Mouse (Mus musculus) intestine, postnatal 0 days (tissue): ENCODE results near the gene Adamts2. TPM values are rescaled to one million over a fixed set of nuclear protein-coding genes. Genes with fewer than 3 reads are reported as not detected.

Experiments
- ATAC-seq: fragments of 200-750 bp; cut with Nextera tagmentation; 2 replicates; pipeline ENCODE4 v1.8.0; 2017; ENCODE audit warnings: mild to moderate bottlenecking, moderate TSS enrichment, moderate library complexity
- H3K27ac ChIP-seq: fragments of 300-500 bp; sonication (generic); 2 replicates; pipeline ENCODE4 v1.5.1; 2014; ENCODE audit warnings: mild to moderate bottlenecking, low read depth, low read length, moderate library complexity
- H3K27me3 ChIP-seq: fragments of 300-500 bp; sonication (generic); replicated peaks from 2 replicates; pipeline ENCODE4 v1.6.1; 2014; ENCODE audit warnings: low read length, mixed read lengths; ENCODE audit not compliant: control insufficient read depth, insufficient read depth
- H3K36me3 ChIP-seq: fragments of 300-500 bp; sonication (generic); 2 replicates; pipeline ENCODE4 v1.6.1; 2014; ENCODE audit warnings: mild to moderate bottlenecking, moderate library complexity; ENCODE audit not compliant: control insufficient read depth, insufficient read depth
- H3K4me1 ChIP-seq: fragments of 300-500 bp; sonication (generic); replicated peaks from 2 replicates; pipeline ENCODE4 v1.6.1; 2014; ENCODE audit warnings: antibody characterized with exemption, low read length, mixed read lengths; ENCODE audit not compliant: control insufficient read depth, insufficient read depth
- H3K4me2 ChIP-seq: fragments of 300-500 bp; sonication (generic); replicated peaks from 2 replicates; pipeline ENCODE4 v1.6.1; 2014; ENCODE audit warnings: low read depth, mild to moderate bottlenecking, moderate library complexity
- H3K4me3 ChIP-seq: fragments of 300-500 bp; sonication (generic); 2 replicates; pipeline ENCODE4 v1.5.1; 2014; ENCODE audit warnings: low read depth, low read length
- H3K9ac ChIP-seq: fragments of 300-500 bp; sonication (generic); 2 replicates; pipeline ENCODE4 v1.6.1; 2014; ENCODE audit warnings: mild to moderate bottlenecking, low read depth, low read length
- H3K9me3 ChIP-seq: fragments of 300-500 bp; sonication (generic); 2 replicates; pipeline ENCODE4 v1.6.1; 2016; ENCODE audit warnings: mixed run types; ENCODE audit not compliant: control insufficient read depth
- CTCF ChIP-seq: sonication (generic); IDR thresholded peaks from 2 replicates; pipeline ENCODE4 v1.5.1; 2016; ENCODE audit warnings: low read depth, mild to moderate bottlenecking, control low read depth, antibody characterized with exemption, moderate library complexity
- WGBS: fragments of 180-500 bp; shearing (Covaris S2); extraction: QIAGEN DNeasy Blood & Tissue Kit; methylation state at CpG from one replicate; pipeline ENCODE4 v1.1.7; 2014; 5-methylcytosine and 5-hydroxymethylcytosine counted together
- polyA plus RNA-seq: library from polyadenylated mRNA; unstranded; fragments of >200 nt; fragmentation: Nextera tagmentation; extraction: Ambion mirVana; gene quantifications from 2 replicates; pipeline ENCODE4 v1.2.1, GENCODE M21; 2015

Adamts2 gene
- polyA plus RNA-seq, 1 experiment from 2014 or later = 4.6 TPM

GRCm38 (mm10) chr11:50768995-50769749 is 167.3 kb downstream of the Adamts2 start:
- Histone ChIP-seq H3K4me3 (no peak overlapping the region), H3K27ac (no peak overlapping the region), H3K4me2 (peak overlapping the region; percentile 58), H3K9ac (peak overlapping the region; percentile 2; the same call in 1 of the 2 replicates), H3K9me3 (no peaks in the 10 kb centered on the region), H3K27me3 (no peaks in the 10 kb centered on the region), H3K36me3 (no peaks in the 10 kb centered on the region), H3K4me1 (peaks cover 3% of the 10 kb centered on the region; the same call in 1 of the 2 replicates)
- whole genome bisulfite sequencing = 10% methylated on average over 14 of the region's 14 CpGs
- peak; percentile 70 for ATAC-seq
- peak; percentile 91 for TF ChIP-seq CTCF

- Histone ChIP-seq H3K27ac (no peak overlapping the region), H3K4me1 (peaks cover 3% of the 10 kb centered on the region; the same call in 1 of the 2 replicates), H3K9ac (no peak overlapping the region), H3K4me2 (no peak overlapping the region), H3K27me3 (no peaks in the 10 kb centered on the region), H3K36me3 (no peaks in the 10 kb centered on the region), H3K9me3 (no peaks in the 10 kb centered on the region), H3K4me3 (no peak overlapping the region)
- no peak for ATAC-seq
- WGBS = 92% methylated on average over 1 of the region's 1 CpGs
- no peak for TF ChIP-seq CTCF
Observed at GRCm38 (mm10) chr11:50771006-50771405, 169.1 kb downstream of the Adamts2 start.

GRCm38 (mm10) chr11:50797674-50798073 is 195.8 kb downstream of the Adamts2 start:
- ATAC-seq = no peak
- H3K36me3 ChIP-seq = no peaks in the 10 kb centered on the region
- WGBS = 62% methylated on average over 11 of the region's 11 CpGs

GRCm38 (mm10) chr11:50798836-50799235 is 197.0 kb downstream of the Adamts2 start:
- H3K9ac ChIP-seq = no peak overlapping the region
- no peak overlapping the region for H3K27ac ChIP-seq
- no peaks in the 10 kb centered on the region for H3K27me3 ChIP-seq
- H3K4me1 ChIP-seq = no peaks in the 10 kb centered on the region
- no peaks in the 10 kb centered on the region for H3K36me3 ChIP-seq
- H3K4me2 ChIP-seq = no peak overlapping the region
- TF ChIP-seq CTCF = peak; percentile 24; the same call in 1 of the 2 replicates
- no peak for ATAC-seq
- no peak overlapping the region for H3K4me3 ChIP-seq
- no peaks in the 10 kb centered on the region for H3K9me3 ChIP-seq

More at GRCm38 (mm10) chr11:50797674-50798073, 195.8 kb downstream of the Adamts2 start:
- no peak overlapping the region for H3K4me2 ChIP-seq
- H3K9ac ChIP-seq = no peak overlapping the region
- no peaks in the 10 kb centered on the region for H3K9me3 ChIP-seq
- TF ChIP-seq CTCF = no peak
- H3K27ac ChIP-seq = no peak overlapping the region
- H3K4me1 ChIP-seq = no peaks in the 10 kb centered on the region
- H3K4me3 ChIP-seq = no peak overlapping the region
- H3K27me3 ChIP-seq = no peaks in the 10 kb centered on the region

- Histone ChIP-seq H3K4me2 (no peak overlapping the region), H3K9me3 (peaks cover 14% of the 10 kb centered on the region), H3K36me3 (peaks cover 23% of the 10 kb centered on the region), H3K4me3 (no peak overlapping the region), H3K27ac (peak overlapping the region; percentile 64; the same call in 1 of the 2 replicates), H3K27me3 (no peaks in the 10 kb centered on the region), H3K4me1 (no peaks in the 10 kb centered on the region), H3K9ac (no peak overlapping the region)
- WGBS = 98% methylated on average over 4 of the region's 4 CpGs
- ATAC-seq = no peak
- no peak for TF ChIP-seq CTCF
Observed at GRCm38 (mm10) chr11:50814233-50814632, 212.3 kb downstream of the Adamts2 start.

- Histone ChIP-seq H3K9ac (no peak overlapping the region), H3K36me3 (peaks cover 7% of the 10 kb centered on the region; the same call in 1 of the 2 replicates), H3K27me3 (no peaks in the 10 kb centered on the region), H3K9me3 (no peaks in the 10 kb centered on the region), H3K4me2 (no peak overlapping the region), H3K27ac (no peak overlapping the region), H3K4me1 (no peaks in the 10 kb centered on the region), H3K4me3 (no peak overlapping the region)
- 51% methylated on average over 2 of the region's 2 CpGs for WGBS
- TF ChIP-seq CTCF = no peak
- ATAC-seq = no peak
Observed at GRCm38 (mm10) chr11:50826214-50826613, 224.3 kb downstream of the Adamts2 start.
